Mouse (Mus musculus): ENCODE measurements at regions not wholly inside any gene's neighbourhood (a gene's known extent, or its start where the extent isn't known, plus 50 kb on each side); places are given as distances from the start of the nearest gene placed in this dataset.

DNA sequence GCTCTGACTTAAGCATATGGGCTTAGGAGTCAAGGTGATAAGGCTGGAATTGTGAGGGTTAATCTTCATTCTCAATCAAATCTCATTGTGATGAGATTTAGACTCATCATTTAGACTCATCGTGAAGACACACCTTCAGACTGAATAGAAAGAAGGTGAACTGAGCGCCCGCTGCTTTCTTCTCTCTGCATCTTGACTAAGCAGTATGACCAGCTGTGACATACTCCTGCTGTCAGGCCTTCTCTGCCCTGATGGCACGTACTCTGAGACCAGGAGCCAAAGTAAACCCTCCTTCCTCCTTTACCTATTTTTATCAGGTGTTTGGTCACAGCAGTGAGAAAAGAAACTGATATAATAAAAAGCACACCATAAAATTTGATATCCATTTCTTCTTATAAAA lies 117.5 kb upstream of the Atp1a1 start:
- TF ChIP-seq POLR2A (IDR thresholded peaks at IDR 0.05; ENCODE audit: insufficient read depth, low read depth, low read length) (no peak), CTCF (IDR thresholded peaks at IDR 0.05) (no peak)
